Mouse (Mus musculus): ENCODE measurements around the gene Rexo2.
"Not testable (repeated sequence)": the region's sequence is repeated elsewhere in the genome, so short reads cannot be mapped to it uniquely, and the experiment has no call there.

Gene Rexo2

DNA sequence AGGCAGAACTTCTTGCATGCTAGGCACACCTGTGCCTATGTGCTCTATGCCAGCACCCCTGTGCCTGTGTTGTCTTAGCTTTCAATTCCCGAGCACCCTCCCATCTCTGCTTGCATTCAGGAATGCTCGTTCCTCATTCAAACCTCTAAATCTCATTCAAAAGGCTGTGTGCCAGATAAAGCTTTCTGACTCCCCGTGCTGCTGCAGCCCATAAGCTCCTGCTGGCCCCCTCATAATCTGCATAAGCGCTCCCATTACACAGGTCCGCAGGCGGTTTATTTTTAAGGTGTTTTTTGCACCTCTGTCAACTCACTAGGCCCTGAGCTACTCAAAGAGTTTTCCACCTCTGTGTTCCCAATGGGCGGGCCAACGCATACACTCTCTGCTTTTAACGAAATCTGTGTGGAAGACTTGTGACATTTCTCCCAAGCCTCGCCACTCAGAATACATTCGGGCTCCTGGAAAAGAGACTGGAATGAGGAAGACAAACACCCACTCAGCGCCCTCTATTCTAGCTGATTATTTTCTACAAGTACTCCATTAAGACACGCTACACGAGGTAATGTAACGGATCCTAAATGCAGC is 7.9 kb downstream of the Rexo2 start:
- no peak for DNase-seq (ENCODE audit: low spot score)

DNA sequence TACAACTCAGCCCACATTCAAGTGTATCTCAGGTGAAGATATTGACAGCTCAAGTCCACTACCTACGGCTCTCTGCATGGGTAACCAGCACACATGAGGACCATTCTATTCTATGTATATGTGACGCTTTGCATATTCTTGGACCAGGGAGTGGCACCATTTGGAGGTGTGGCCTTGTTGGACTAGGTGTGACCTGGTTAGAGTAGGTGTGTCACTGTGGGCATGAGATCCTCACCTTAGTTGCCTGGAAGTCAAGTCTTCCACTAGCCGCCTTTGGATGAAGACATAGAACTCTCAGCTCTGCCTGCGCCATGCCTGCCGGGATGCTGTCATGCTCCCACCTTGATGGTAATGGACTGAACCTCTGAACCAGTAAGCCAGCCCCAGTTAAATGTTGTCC is 13.0 kb downstream of the Rexo2 start:
- not testable (repeated sequence) for DNase-seq (ENCODE audit: low spot score)

DNA sequence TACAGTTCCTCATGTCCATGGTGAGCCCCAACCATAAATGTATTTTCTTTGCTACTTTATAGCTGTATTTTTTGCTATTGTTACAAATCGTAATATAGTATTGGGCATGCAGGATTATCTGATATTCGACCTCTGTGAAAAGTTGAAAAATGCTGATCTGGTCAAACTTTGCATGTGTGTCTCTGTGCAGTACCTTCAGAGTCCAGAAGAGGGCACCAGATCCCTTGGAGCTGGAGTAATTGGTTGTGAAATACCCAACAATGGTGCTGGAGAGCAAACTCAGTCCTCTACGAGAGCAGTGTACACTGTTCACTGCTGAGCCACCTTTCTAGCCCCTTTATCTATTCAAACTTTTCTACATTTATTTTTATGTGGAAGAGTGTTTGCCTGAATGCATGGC is 13.6 kb downstream of the Rexo2 start:
- DNase-seq (ENCODE audit: low spot score) = peak; percentile 78

DNA sequence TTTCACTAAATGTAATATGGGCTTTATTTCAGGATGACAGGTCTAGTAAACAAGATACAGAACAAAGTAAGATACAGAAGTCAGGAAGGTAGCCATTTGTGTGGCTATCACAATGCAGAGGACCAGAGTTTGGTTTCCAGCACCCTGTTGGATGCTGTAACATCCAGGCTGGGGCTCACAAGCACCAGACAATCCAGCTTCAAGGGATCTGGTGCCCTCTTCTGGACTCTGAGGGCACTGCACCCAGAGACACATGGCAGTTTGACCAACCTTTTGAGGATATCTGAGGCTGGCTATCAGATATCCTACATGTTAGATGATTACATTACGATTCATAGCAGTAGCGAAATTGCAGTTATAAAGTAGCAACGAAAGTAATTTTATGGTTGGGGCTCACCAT is 14.8 kb downstream of the Rexo2 start:
- no peak for DNase-seq (ENCODE audit: low spot score)

DNA sequence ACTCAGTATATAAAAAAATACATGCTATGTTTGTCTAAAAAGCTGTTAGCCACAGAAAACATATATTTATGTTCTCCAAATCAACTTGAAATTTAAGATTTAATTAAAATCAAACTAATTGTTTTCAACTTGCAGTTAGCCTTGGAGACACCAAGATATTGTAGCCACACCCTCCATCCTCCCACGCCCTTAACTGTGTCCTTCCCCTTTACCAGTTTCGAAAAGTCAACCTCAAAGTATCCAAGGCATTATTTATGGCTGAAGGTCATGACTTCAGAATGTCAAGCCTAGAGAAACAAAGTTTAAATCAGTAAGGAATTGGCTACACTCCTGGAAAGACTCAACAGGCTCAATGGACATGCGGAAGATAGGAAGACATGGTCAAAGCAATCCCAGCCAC is 18.9 kb downstream of the Rexo2 start:
- no peak for DNase-seq (ENCODE audit: low spot score)

DNA sequence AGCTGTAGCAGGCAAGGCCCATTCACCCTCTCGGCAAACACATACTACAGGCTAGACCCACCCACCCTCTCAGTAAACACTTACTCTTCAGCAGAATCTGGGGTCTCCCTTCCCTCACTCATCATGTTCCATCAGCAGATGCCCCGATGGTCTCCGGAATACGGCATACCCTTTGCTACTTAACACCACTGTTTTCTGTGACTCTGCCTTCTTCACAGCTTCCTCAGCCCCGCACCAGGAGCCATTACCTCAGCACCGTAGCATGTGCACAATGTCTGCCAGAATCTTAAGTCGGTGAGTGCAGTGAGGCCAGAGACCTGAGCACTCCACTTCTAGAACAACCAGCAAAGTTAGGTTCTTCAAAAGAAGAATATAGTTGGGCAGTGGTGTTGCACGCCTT is 19.7 kb downstream of the Rexo2 start:
- DNase-seq (ENCODE audit: low spot score) = no peak

DNA sequence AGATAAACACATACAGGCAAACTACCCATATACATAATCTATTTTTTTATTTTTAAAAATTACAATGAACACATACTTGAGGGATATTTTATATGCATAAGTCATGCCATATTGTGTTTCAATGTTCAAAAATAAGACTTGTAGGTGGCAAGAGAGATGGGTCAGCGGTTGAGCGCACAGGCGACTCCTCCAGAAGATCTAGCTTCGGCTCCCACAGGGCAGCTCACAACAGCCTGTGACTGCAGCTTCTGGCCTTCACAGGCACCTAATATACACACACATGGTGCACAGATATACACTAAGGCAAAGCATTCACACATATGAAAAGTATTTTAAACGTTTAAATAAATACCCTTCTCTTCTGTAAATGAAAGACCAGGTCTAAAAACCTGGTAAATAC is 21.0 kb downstream of the Rexo2 start:
- DNase-seq (ENCODE audit: low spot score) = no peak

DNA sequence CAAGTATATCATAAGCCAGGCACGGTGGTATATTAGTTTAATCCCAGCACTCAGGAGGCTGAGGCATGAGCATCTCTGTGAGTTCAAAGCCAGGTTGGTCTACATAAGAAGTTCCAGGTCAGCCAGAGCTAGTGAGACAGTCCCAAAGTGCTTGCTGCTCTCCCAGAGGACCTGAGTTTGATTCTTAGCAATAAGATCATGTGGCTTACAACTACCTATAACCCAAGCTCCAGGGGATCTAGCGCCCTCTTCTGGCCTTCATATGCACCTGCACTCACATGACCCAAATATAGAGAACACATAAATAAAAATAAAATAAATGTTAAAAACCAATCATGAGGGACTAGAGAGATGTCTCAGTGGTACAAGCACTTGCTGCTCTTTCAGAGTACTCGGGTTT is 21.5 kb downstream of the Rexo2 start:
- no peak for DNase-seq (ENCODE audit: low spot score)

DNA sequence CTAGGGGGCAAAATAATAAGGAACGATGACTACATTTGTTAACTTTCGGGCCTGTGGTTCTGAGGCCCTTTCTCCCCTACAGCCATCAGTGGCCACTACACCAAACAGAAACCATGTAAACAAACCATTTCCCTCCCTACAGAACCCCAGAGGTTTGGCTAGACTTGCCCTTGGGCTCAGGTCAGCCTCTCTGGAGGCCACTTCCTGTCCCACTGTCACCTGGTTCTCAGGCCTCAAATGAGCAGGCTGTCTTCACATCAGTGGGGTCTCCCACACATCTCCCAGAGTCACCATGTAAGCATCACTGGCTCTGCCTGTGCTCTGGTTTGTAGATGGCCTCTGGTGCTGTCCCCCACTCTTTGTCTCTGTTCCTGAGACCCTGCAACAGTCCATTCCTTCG is 24.5 kb downstream of the Rexo2 start:
- DNase-seq (ENCODE audit: low spot score) = no peak

DNA sequence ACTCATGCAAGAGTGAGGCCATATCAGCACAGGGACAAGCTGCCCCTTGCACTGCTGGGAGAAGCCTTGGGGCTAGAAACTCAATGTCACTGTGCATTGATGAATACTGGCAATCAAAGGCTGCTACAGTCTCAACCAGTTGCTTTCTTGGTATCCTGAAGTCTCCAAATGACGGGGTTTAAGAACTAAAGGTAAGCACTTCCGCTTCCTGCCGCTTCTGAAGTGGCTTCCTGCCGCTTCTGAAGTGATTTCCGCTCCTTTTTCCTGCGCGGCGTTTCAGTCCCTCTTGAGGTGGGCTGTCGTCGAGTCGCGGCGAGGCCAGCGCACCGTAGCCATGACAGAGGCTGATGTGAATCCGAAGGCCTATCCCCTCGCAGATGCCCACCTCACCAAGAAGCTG is 30.4 kb downstream of the Rexo2 start:
- no peak for DNase-seq (ENCODE audit: low spot score)

DNA sequence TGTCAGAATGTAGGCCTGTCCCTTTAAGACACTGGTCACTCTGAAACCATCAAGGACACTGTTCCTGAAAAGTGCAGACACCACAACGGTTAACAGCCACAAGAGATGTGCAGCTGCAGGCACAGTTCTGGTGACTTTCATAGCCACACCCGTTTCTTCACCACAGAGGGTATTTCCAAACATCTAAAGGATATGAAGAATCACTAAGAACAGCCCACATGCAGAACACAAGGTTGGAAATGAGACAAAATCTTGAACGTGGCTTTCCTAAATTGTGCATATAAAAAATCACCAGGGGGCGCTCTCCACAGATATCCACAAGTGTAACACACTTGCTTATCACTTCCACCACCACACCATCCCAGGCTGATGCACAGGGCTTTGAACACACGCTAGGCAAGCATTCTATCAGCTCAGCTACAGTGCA is 32.6 kb downstream of the Rexo2 start:
- no peak for DNase-seq (ENCODE audit: low spot score)

DNA sequence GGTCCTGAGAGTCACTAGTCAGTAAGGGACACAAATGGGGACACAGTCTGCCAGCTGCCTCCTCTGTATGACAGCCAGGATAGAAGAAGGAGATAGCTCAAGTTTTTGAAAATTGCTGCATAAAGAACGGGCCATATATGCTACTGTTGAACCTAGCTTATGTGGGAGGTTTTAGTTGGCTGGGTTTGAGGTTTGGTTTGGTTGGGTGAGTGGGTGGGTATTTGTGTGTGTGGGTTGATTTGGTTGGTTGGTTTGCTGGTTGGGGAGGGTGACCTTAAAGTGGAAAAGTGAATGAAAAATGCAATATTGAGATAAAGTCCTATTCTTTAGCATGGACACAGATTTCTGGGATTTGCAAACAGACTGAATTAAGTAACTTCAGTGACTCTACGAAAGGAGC is 35.6 kb downstream of the Rexo2 start:
- no peak for DNase-seq (ENCODE audit: low spot score)

DNA sequence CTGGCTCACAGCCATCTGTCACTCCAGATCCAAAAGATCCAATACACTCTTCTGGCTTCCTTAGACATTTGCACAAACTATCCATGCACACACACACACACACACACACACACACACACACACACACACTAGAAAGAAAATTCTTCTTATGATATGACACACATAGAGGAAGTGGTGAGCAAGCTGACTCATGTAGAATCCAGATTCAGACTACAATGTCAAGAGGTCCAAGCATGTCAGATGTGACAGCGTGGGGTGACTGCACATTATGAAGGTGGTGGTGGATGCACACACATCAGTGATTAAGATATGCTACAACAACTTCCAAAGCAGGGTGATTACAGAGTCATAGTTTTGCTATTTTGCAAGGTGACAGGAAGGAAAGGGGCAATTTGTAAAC is 36.5 kb downstream of the Rexo2 start:
- no peak for DNase-seq (ENCODE audit: low spot score)

DNA sequence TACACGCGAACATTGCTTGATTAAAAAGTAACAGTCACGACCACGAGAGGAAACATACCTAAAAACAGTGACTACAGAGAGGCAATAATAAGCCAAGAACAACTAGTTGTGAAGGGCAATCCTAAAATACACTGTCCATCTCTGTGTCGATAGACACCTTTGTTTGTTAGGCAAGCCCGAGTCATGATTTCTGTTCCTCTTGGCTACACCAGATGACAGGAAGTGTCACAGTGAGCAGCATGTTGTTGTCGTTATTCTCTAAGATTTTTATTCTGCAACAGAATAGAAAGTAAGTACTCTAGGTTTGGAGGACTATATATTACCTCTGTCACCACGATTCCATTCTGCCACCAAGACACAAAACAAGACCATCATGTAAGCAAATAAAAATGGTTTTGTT is 48.0 kb downstream of the Rexo2 start:
- DNase-seq (ENCODE audit: low spot score) = no peak

DNA sequence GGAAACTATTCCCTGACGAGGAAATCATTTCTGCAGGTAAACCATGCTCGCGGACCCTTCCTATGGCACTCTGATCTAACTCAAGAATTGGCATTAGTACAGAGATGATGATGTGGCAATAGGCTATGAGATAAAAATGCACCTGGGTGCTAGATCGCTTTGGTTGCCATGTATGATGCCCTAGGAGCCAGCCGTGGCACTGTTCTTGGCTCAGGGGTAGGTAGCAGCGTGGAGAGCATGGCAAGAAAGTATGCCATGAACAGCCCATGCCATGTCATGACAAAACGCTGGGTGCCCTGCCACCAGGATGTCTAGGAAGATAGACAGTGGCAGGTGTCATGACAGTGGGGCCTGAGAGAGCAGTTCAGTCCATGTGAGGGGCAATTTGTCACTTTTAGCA is 53.2 kb downstream of the Rexo2 start:
- DNase-seq (ENCODE audit: low spot score) = no peak

DNA sequence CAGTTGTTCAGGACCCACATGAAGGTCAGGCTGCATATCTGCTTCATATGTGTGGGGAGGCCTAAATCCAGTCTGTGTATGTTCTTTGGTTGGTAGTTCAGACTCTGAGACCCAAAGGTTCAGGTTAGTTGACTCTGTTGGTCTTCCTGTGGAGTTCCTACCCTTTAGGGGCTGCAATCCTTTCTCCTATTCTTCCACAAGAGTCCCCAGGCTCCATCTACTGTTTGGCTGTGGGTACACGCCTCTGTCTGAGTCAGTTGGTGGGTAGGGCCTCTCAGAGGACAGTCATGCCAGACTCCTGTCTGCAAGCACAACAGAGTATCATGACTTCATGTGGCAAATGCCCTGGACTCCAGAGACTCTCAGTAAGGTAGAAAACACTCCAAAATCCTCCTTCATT is 57.2 kb downstream of the Rexo2 start:
- DNase-seq (ENCODE audit: low spot score) = no peak

DNA sequence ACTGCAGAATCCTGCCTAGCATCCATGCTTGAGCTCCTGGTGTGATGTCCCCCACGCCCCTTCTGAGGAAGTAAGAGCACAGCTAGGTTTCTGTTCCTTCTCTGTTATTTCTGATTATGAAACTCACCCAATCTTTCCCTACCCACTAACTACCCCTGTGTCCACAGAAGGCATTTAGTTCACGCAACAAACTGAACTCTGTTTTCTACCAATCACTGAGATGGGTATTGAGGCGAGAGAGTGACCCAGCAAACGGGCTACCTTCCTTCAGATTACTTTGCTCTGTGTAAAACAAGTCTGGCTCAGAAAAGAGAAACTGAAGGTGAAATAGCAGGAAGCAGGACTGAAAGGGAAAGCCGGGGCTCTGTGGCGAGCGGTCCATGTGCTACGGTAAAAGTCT is 58.0 kb downstream of the Rexo2 start:
- no peak for DNase-seq (ENCODE audit: low spot score)

DNA sequence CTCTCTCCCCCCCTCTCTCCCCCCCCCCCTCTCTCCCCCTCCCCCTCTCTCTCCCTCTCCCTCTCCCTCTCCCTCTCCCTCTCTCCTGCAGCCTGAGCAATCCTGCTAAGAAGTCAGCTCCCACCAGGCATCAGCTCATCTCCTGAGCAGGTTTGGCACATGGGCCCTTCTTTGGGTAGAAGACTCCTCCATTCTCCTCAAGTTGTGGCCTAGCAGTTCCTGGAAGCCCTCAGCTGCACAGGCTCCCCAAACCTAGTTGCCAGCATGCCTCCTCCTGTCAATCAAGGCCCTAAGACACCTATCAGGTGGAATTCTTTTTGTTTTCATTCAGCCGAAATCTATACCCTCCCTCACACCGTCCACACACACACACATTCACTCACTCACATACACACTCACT is 58.9 kb downstream of the Rexo2 start:
- no peak for DNase-seq (ENCODE audit: low spot score)

DNA sequence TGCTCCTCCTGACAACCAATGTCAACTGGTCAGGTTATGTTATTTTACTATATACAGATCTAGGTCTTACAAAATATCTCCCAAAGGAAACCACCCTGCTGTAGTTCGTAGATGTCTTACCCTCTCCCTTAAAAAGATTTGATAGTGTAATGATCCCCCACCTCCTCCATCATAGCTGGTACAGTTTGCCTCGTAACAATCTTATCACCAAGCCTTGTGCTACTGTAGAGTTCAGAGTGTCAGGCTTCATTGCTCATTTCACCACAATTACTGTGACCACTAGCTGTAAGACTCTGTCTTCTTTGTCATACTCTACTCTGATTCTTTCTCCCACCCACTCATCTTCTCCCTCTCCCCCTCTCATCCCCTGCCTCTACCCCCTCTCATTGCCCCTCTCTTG is 59.4 kb downstream of the Rexo2 start:
- no peak for DNase-seq (ENCODE audit: low spot score)

DNA sequence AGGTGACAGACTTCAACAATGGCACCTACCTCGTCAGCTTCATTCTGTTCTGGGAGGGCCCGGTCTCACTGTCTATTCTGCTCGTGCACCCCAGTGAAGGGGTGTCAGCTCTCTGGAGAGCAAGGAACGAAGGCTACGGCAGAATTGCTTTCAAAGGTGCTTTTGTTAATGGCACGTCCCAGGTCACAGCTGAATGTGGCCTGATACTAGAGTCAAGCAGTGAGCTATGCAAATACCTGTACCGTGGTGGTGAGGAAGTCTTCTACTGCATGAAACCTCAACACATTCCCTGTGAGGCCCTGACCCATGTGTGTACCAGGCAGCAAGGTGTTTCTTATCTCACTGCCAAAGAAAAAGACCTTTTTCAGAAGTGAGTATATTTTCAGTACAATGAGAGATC is 60.0 kb downstream of the Rexo2 start:
- DNase-seq (ENCODE audit: low spot score) = no peak

DNA sequence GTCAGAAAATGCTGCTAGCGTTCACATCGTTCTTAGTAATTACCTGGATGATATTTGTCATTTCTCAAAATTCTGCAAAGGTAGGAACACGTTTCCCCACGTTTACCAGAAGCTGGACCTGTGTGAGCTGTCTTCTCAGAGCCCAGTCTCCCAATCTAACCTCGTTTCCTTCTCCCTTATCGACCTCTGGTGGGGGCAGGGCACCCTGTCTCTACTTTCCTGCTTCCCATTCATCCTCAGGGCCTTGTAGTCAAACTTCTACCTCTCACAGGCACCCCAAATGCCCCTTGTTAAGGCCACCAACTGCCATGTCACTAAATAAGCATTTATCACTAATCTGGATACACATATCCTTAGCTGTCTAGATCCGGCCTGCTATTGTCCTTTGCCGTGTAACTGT is 61.6 kb downstream of the Rexo2 start:
- DNase-seq (ENCODE audit: low spot score) = no peak
